ENCODE assay signal across 8 mouse cellular contexts in genomic region chr14:56865112-56865511, GRCm38 (mm10). TPM values are rescaled to one million over a fixed set of nuclear protein-coding genes. Genes with fewer than 3 reads are reported as not detected.
A peak's percentile ranks its signal among the peaks of the same experiment; 100 is the strongest.
DNase-seq lines count a peak whose midpoint lies in the region; ATAC-seq and TF ChIP-seq lines count a peak whose summit lies in the region.
"Not testable (repeated sequence)": the region's sequence is repeated elsewhere in the genome, so short reads cannot be mapped to it uniquely, and the experiment has no call there.

No protein-coding gene starts in this region.

- H3K9me3 ChIP-seq in embryonic facial prominence, embryonic 13.5 days; forebrain, postnatal 0 days (ENCODE audit: low read length); heart, postnatal 0 days (replicated peaks; ENCODE audit: control insufficient read depth, low read length); intestine, embryonic 16.5 days (ENCODE audit: control insufficient read depth, low read length); limb, embryonic 14.5 days (ENCODE audit: control insufficient read depth, low read length); lung, embryonic 16.5 days (ENCODE audit: control insufficient read depth, low read length); neural tube, embryonic 11.5 days (ENCODE audit: control insufficient read depth, low read length): not testable (repeated sequence)

- TF ChIP-seq CTCF in forebrain, postnatal 0 days (IDR thresholded peaks at IDR 0.05; ENCODE audit: low read depth); heart, postnatal 0 days (IDR thresholded peaks at IDR 0.05; ENCODE audit: low read depth); testis, adult 2 months (IDR thresholded peaks at IDR 0.05; ENCODE audit: control insufficient read depth, insufficient read depth, insufficient replicate concordance, low read depth, low read length): not testable (repeated sequence)

- not testable (repeated sequence) for H3K36me3 ChIP-seq in embryonic facial prominence, embryonic 13.5 days; forebrain, postnatal 0 days (ENCODE audit: insufficient read depth); heart, postnatal 0 days (replicated peaks; ENCODE audit: control insufficient read depth, insufficient read depth, low read length); intestine, embryonic 16.5 days (ENCODE audit: control insufficient read depth, insufficient read depth, low read length); limb, embryonic 14.5 days (ENCODE audit: control insufficient read depth, insufficient read depth, low read length); lung, embryonic 16.5 days (ENCODE audit: control insufficient read depth, insufficient read depth, low read length); neural tube, embryonic 11.5 days (ENCODE audit: control insufficient read depth, insufficient read depth, low read length); testis, adult 2 months (ENCODE audit: control insufficient read depth, insufficient read depth, low read length)

- H3K4me1 ChIP-seq in embryonic facial prominence, embryonic 13.5 days; forebrain, postnatal 0 days (ENCODE audit: insufficient read depth); heart, postnatal 0 days (ENCODE audit: control insufficient read depth, insufficient read depth); intestine, embryonic 16.5 days (ENCODE audit: control insufficient read depth, insufficient read depth, low read length); limb, embryonic 14.5 days (ENCODE audit: control insufficient read depth, insufficient read depth, low read length); lung, embryonic 16.5 days (replicated peaks; ENCODE audit: control insufficient read depth, insufficient read depth, low read length); neural tube, embryonic 11.5 days (ENCODE audit: control insufficient read depth, insufficient read depth, low read length); testis, adult 2 months (ENCODE audit: control insufficient read depth, insufficient read depth, low read length): not testable (repeated sequence)

- not testable (repeated sequence) for ATAC-seq in embryonic facial prominence, embryonic 13.5 days (ENCODE audit: insufficient number of reproducible peaks, insufficient read depth, low FRiP score, low TSS enrichment, low read depth); forebrain, postnatal 0 days; heart, postnatal 0 days (ENCODE audit: insufficient read depth, low read depth); intestine, embryonic 16.5 days; limb, embryonic 14.5 days (ENCODE audit: low FRiP score, low read depth); lung, embryonic 16.5 days (ENCODE audit: low read depth); neural tube, embryonic 11.5 days (ENCODE audit: insufficient read depth, low FRiP score, low TSS enrichment)

- peak overlapping the region; percentile 74 for H3K4me2 ChIP-seq in embryonic facial prominence, embryonic 13.5 days
- H3K4me2 ChIP-seq in forebrain, postnatal 0 days (ENCODE audit: low read depth), result peak overlapping the region; percentile 44
- peak overlapping the region; percentile 65 for H3K4me2 ChIP-seq in heart, postnatal 0 days (ENCODE audit: low read depth, low read length)
- peak overlapping the region; percentile 69 for H3K4me2 ChIP-seq in intestine, embryonic 16.5 days (ENCODE audit: low read depth, low read length)
- H3K4me2 ChIP-seq in limb, embryonic 14.5 days (replicated peaks; ENCODE audit: low read depth, low read length, severe bottlenecking), result peak overlapping the region; percentile 63
- H3K4me2 ChIP-seq in lung, embryonic 16.5 days (ENCODE audit: low read depth, low read length), result peak overlapping the region; percentile 78
- H3K4me2 ChIP-seq in neural tube, embryonic 11.5 days (ENCODE audit: low read depth), result peak overlapping the region; percentile 60

- H3K4me3 ChIP-seq in embryonic facial prominence, embryonic 13.5 days, result peak overlapping the region; percentile 48
- peak overlapping the region; percentile 24 for H3K4me3 ChIP-seq in forebrain, postnatal 0 days (ENCODE audit: low read depth, low read length)
- H3K4me3 ChIP-seq in heart, postnatal 0 days (ENCODE audit: low read depth, low read length), result peak overlapping the region; percentile 48
- peak overlapping the region; percentile 40 for H3K4me3 ChIP-seq in intestine, embryonic 16.5 days (ENCODE audit: low read length)
- H3K4me3 ChIP-seq in limb, embryonic 14.5 days (replicated peaks; ENCODE audit: low read length), result peak overlapping the region; percentile 37
- peak overlapping the region; percentile 47 for H3K4me3 ChIP-seq in lung, embryonic 16.5 days (ENCODE audit: low read length)
- H3K4me3 ChIP-seq in neural tube, embryonic 11.5 days (ENCODE audit: low read depth, low read length), result peak overlapping the region; percentile 37
- H3K4me3 ChIP-seq in testis, adult 2 months (ENCODE audit: control insufficient read depth, low read depth, low read length), result peak overlapping the region; percentile 37

- H3K9ac ChIP-seq in embryonic facial prominence, embryonic 13.5 days, result peak overlapping the region; percentile 61
- not testable (repeated sequence) for H3K9ac ChIP-seq in forebrain, postnatal 0 days; heart, postnatal 0 days (replicated peaks; ENCODE audit: low read depth, low read length)
- H3K9ac ChIP-seq in intestine, embryonic 16.5 days (ENCODE audit: low read depth, low read length), result 0 out of 2 replicates have a peak overlapping the region, but pooled peaks have one; percentile 29
- H3K9ac ChIP-seq in limb, embryonic 14.5 days (ENCODE audit: low read depth, low read length, severe bottlenecking), result peak overlapping the region; percentile 55
- peak overlapping the region; percentile 51 for H3K9ac ChIP-seq in lung, embryonic 16.5 days (ENCODE audit: low read length)
- H3K9ac ChIP-seq in neural tube, embryonic 11.5 days (ENCODE audit: low read length), result peak overlapping the region; percentile 22; the same call in 1 of the 2 replicates

- 3% methylated on average over 30 of the region's 30 CpGs for WGBS in embryonic facial prominence, embryonic 13.5 days
- 5% methylated on average over 30 of the region's 30 CpGs for WGBS in forebrain, postnatal 0 days
- WGBS in heart, postnatal 0 days, result 4% methylated on average over 30 of the region's 30 CpGs
- WGBS in intestine, embryonic 16.5 days, result 5% methylated on average over 30 of the region's 30 CpGs
- WGBS in limb, embryonic 14.5 days, result 5% methylated on average over 20 of the region's 30 CpGs
- WGBS in lung, embryonic 16.5 days, result 4% methylated on average over 29 of the region's 30 CpGs
- WGBS in neural tube, embryonic 11.5 days, result 3% methylated on average over 30 of the region's 30 CpGs

- not testable (repeated sequence) for H3K27ac ChIP-seq in embryonic facial prominence, embryonic 13.5 days; forebrain, postnatal 0 days (ENCODE audit: low read depth, low read length); heart, postnatal 0 days (ENCODE audit: low read depth); intestine, embryonic 16.5 days (ENCODE audit: low read length); limb, embryonic 14.5 days (replicated peaks; ENCODE audit: low read depth, low read length); lung, embryonic 16.5 days (ENCODE audit: low read length); neural tube, embryonic 11.5 days (ENCODE audit: low read depth, low read length); testis, adult 2 months (ENCODE audit: control insufficient read depth, insufficient read depth, low read depth, low read length)

- H3K27me3 ChIP-seq in embryonic facial prominence, embryonic 13.5 days, result peaks cover 31% of the 10 kb centered on the region
- peaks cover 12% of the 10 kb centered on the region; the same call in 1 of the 2 replicates for H3K27me3 ChIP-seq in forebrain, postnatal 0 days (ENCODE audit: insufficient read depth, low read length)
- H3K27me3 ChIP-seq in heart, postnatal 0 days (ENCODE audit: control insufficient read depth, insufficient read depth, low read length), result peaks cover 15% of the 10 kb centered on the region; the same call in 1 of the 2 replicates
- H3K27me3 ChIP-seq in intestine, embryonic 16.5 days (replicated peaks; ENCODE audit: control insufficient read depth, insufficient read depth, low read length); lung, embryonic 16.5 days (ENCODE audit: control insufficient read depth, insufficient read depth, low read depth, low read length); neural tube, embryonic 11.5 days (ENCODE audit: control insufficient read depth, insufficient read depth, low read length); testis, adult 2 months (ENCODE audit: control insufficient read depth, insufficient read depth, low read length): not testable (repeated sequence)
- peaks cover 10% of the 10 kb centered on the region for H3K27me3 ChIP-seq in limb, embryonic 14.5 days (ENCODE audit: control insufficient read depth, insufficient read depth, low read length)

- DNase-seq in forebrain, postnatal 0 days; heart, postnatal 0 days (ENCODE audit: low spot score); limb, embryonic 14.5 days (ENCODE audit: low spot score): not testable (repeated sequence)
- DNase-seq in neural tube, embryonic 11.5 days (ENCODE audit: low spot score), result peak; percentile 26

- TF ChIP-seq EP300 in heart, postnatal 0 days (IDR thresholded peaks at IDR 0.05; ENCODE audit: low read depth), result not testable (repeated sequence)

- TF ChIP-seq POLR2A in limb, embryonic 14.5 days (IDR thresholded peaks at IDR 0.05; ENCODE audit: borderline replicate concordance, extremely low read depth, insufficient read depth, insufficient read length); testis, adult 2 months (IDR thresholded peaks at IDR 0.05; ENCODE audit: control insufficient read depth, low read depth, low read length): not testable (repeated sequence)

RNA-seq across cellular contexts. Expression of gene Zmym2, which starts 21.3 kb away (rescaled TPM):
- polyA plus RNA-seq in embryonic facial prominence, embryonic 13.5 days (2015; fragmentation: Nextera tagmentation; extraction: Ambion mirVana), result 52.2 and 52.6 TPM in 2 replicates
- total RNA-seq in forebrain, postnatal 0 days (2014; rRNA removed), result 55.5 and 79.9 TPM in 2 replicates
- 24.2 and 29.9 TPM in 2 replicates for polyA plus RNA-seq in forebrain, postnatal 0 days (2015; fragmentation: Nextera tagmentation; extraction: Ambion mirVana)
- total RNA-seq in heart, postnatal 0 days (2014; rRNA removed; ENCODE audit: low replicate concordance), result 18.4 and 20.8 TPM in 2 replicates
- 16.3 and 18.1 TPM in 2 replicates for polyA plus RNA-seq in heart, postnatal 0 days (2015; fragmentation: Nextera tagmentation; extraction: Ambion mirVana)
- polyA plus RNA-seq in intestine, embryonic 16.5 days (2015; fragmentation: Nextera tagmentation; extraction: Ambion mirVana), result 22.3 and 23.4 TPM in 2 replicates
- polyA plus RNA-seq in limb, embryonic 14.5 days (2012; rRNA removed), result 29.8 and 50.8 TPM in 2 replicates
- 39.1 and 40.8 TPM in 2 replicates for polyA plus RNA-seq in limb, embryonic 14.5 days (2014; fragmentation: Nextera tagmentation; extraction: Ambion mirVana)
- polyA plus RNA-seq in lung, embryonic 16.5 days (2015; fragmentation: Nextera tagmentation; extraction: Ambion mirVana), result 43.0 and 48.5 TPM in 2 replicates
- 56.7 and 67.9 TPM in 2 replicates for polyA plus RNA-seq in neural tube, embryonic 11.5 days (2014; fragmentation: Nextera tagmentation; extraction: Ambion mirVana)
- 19.7 and 21.1 TPM in 2 replicates for polyA plus RNA-seq in testis, adult 2 months (2012; rRNA removed)

RNA-seq across cellular contexts. Expression of gene Zmym5, which starts 53.6 kb away (rescaled TPM):
- 29.5 and 31.8 TPM in 2 replicates for polyA plus RNA-seq in embryonic facial prominence, embryonic 13.5 days (2015; fragmentation: Nextera tagmentation; extraction: Ambion mirVana)
- total RNA-seq in forebrain, postnatal 0 days (2014; rRNA removed), result 20.8 and 23.6 TPM in 2 replicates
- 17.0 and 27.2 TPM in 2 replicates for polyA plus RNA-seq in forebrain, postnatal 0 days (2015; fragmentation: Nextera tagmentation; extraction: Ambion mirVana)
- 6.1 and 8.5 TPM in 2 replicates for total RNA-seq in heart, postnatal 0 days (2014; rRNA removed; ENCODE audit: low replicate concordance)
- 17.3 and 18.2 TPM in 2 replicates for polyA plus RNA-seq in heart, postnatal 0 days (2015; fragmentation: Nextera tagmentation; extraction: Ambion mirVana)
- 16.7 TPM in 2 replicates for polyA plus RNA-seq in intestine, embryonic 16.5 days (2015; fragmentation: Nextera tagmentation; extraction: Ambion mirVana)
- polyA plus RNA-seq in limb, embryonic 14.5 days (2012; rRNA removed), result 24.5 and 32.9 TPM in 2 replicates
- polyA plus RNA-seq in limb, embryonic 14.5 days (2014; fragmentation: Nextera tagmentation; extraction: Ambion mirVana), result 22.0 and 24.4 TPM in 2 replicates
- 27.3 and 31.1 TPM in 2 replicates for polyA plus RNA-seq in lung, embryonic 16.5 days (2015; fragmentation: Nextera tagmentation; extraction: Ambion mirVana)
- 17.8 and 22.2 TPM in 2 replicates for polyA plus RNA-seq in neural tube, embryonic 11.5 days (2014; fragmentation: Nextera tagmentation; extraction: Ambion mirVana)
- 6.8 and 7.9 TPM in 2 replicates for polyA plus RNA-seq in testis, adult 2 months (2012; rRNA removed)
